Mouse (Mus musculus): ENCODE data around the gene Myl4.

Myl4 gene

DNA sequence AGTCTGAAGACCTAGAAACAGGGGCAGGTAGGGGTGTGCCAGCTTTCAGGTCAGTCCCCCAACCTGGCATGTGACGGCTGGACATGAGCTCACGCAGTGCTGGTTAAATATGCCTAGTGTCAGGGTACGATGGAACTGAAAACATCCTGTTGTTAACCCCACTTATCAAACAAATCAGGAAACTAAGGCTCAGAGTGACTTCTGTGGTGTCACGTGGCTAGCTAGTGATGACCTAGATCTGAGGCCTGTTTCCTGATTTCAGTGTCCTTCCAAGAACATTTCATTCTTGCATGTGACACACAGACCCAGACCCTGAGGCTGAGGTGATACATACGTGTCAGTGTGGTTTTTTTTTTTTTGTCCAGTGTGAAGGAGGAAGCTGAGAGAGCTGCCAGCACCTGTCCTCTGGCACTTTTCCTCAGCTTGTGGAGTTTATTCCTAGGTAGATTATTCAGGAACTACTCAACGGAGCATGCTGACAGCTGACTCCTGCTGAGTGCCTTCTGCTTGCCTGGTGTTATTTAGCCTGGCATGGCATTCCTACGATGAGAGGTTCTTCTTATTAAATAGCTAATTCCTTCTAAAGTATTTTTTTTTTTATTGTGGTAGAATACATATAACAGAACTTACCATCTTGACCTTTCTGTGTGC lies 79.8 kb downstream of the Myl4 start:
- DNase-seq (ENCODE audit: low read depth in 1 of 2, low spot score in 2 of 2): no peak

DNA sequence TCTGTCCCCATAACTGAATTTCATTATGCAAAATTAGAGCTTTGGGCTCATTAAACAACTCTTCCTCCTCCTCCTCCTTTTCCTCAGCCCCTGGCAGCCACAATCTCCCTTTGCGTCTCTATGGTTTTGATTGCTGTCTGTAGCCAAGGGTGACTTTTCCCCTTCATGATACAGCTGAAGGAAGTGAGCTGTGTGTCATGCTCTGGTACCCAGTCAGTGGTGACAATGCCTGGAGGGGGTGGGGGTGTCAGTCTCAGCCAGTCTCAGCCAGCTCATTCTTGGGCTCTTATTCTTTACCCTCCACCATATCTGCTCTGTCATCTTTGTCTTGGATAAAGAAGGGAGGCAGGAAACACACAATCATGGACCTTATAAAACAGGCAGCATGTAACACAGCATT lies 80.8 kb downstream of the Myl4 start:
- no peak for DNase-seq (ENCODE audit: low read depth in 1 of 2, low spot score in 2 of 2)

DNA sequence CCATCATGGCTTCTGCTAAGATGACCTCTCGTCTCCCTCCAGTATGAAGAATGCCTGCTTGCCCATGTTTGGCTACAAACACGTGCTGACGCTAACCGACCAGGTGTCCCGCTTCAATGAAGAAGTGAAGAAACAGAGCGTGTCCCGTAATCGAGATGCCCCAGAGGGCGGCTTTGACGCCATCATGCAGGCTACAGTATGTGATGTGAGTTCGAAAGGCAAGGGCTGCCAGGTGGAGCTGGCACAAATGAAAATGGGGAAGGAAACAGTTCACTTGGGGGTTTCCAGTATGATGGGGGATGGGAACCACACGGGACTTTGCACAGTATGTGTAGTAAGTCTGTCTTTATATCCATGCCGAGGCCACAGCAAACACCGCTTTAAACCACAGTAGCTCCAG lies 86.5 kb downstream of the Myl4 start:
- DNase-seq (ENCODE audit: low read depth in 1 of 2, low spot score in 2 of 2): peak in 1 of 2 experiments; percentile 41

DNA sequence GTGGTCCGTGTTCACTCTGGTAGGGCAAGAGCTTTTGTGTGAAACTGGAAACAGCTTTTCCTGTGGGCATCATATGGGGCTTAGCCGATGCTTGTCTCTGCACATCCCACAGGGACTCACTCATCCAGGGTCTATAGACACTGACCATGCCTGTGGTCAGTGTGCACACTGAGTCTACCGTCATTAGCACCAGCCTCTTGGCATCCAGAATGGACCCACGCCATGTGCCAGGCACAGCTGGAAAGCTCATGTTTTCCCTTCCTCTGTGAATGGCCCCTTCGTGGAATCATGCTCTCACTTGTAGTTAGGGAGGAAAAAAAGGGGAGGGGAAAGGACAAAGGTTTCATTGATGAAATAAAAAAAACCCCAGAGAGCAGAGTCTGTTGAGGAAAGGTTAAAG lies 87.5 kb downstream of the Myl4 start:
- DNase-seq (ENCODE audit: low read depth in 1 of 2, low spot score in 2 of 2): no peak

DNA sequence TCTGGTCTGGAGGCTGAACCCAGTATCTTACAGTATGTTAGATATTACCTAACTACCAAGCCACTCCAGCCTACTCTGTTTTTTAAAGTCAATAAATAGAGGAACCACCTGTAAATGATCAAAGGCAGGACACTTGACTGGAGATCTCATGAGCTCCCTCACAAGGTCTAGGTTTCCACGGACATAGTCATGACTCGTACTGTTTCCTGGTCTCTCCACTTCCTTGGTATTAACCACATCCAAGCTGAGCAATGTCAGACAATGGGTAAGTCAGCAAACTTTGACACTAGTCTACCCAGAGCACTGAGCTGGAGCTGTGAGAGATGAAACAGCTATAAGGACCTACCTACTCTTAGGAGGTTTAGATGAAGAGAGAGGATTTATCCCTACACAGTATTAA lies 88.4 kb downstream of the Myl4 start:
- no peak for DNase-seq (ENCODE audit: low read depth in 1 of 2, low spot score in 2 of 2)

GRCm38 (mm10) chr11:104639634-104640033 lies 89.2 kb downstream of the Myl4 start:
- DNase-seq (ENCODE audit: low read depth in 1 of 2, low spot score in 2 of 2): no peak

DNA sequence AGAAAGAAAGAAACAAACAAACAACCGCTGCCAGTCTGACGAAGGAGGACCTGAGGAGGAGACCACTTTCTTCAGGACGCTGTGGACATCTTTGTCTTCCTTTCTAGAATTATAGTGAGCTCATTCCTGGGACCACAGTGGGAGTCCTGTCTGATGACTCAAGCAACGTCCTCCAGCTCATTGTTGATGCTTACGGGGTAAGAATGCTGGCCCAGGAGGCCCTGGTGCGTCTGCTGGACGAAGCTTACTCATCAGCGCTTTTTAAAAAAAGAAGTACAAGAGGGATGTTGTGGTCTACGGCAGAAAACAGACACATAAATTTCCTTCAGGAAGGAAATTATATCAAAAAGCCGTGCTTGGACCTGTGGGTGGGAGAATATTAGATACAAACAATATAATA lies 90.4 kb downstream of the Myl4 start:
- DNase-seq (ENCODE audit: low read depth in 1 of 2, low spot score in 2 of 2): no peak

DNA sequence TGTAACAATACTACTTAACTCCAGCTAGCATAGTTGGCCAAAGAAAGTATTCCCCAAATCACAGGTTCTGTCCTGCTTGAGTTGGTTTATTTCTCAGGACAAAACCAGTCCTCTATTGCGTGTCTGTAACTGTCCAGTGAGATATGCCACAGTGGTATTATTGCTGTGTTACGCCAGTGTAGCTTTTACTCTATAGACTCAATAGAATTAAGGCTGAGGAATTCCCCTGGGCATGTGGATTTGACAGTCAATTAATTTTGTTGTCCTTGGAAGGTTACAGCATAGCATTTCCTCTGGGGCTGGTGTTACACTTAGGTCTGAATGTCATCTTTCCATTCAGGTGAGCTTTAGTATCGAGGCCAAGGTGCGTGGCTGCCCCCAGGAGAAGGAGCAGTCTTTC lies 92.8 kb downstream of the Myl4 start:
- no peak for DNase-seq (ENCODE audit: low read depth in 1 of 2, low spot score in 2 of 2)
